Mouse (Mus musculus) heart, embryonic 14.5 days (tissue): ENCODE results near the gene Traf1. TPM values are rescaled to one million over a fixed set of nuclear protein-coding genes. Genes with fewer than 3 reads are reported as not detected.

Experiments
- ATAC-seq: fragments of 200-750 bp; cut with Nextera tagmentation; 2 replicates; pipeline ENCODE4 v1.8.0; 2017; ENCODE audit warnings: low read depth, moderate TSS enrichment; ENCODE audit not compliant: insufficient number of reproducible peaks, insufficient read depth, low FRiP score
- H3K27ac ChIP-seq, 2 experiments: fragments of 200-500 bp in 1 of 2; fragments of 300-500 bp in 1 of 2; sonication (generic) in 1 of 2; replicated peaks in 1 of 2; 2 replicates each; pipeline ENCODE4 v1.5.1; 2012 to 2014; ENCODE audit warnings: low read depth in 2 of 2, low read length in 2 of 2, control low read depth in 1 of 2, mild to moderate bottlenecking in 1 of 2, mixed read lengths in 1 of 2; ENCODE audit not compliant: control insufficient read depth in 1 of 2, insufficient read depth in 1 of 2
- H3K27me3 ChIP-seq: fragments of 300-500 bp; sonication (generic); 2 replicates; pipeline ENCODE4 v1.6.1; 2014; ENCODE audit warnings: mild to moderate bottlenecking, low read length, control low read depth; ENCODE audit not compliant: control insufficient read depth, insufficient read depth
- H3K36me3 ChIP-seq: fragments of 300-500 bp; sonication (generic); 2 replicates; pipeline ENCODE4 v1.6.1; 2014; ENCODE audit warnings: mild to moderate bottlenecking, control low read depth, low read length, mixed read lengths; ENCODE audit not compliant: control insufficient read depth, insufficient read depth
- H3K4me1 ChIP-seq, 2 experiments: fragments of 200-500 bp in 1 of 2; fragments of 300-500 bp in 1 of 2; sonication (generic) in 1 of 2; 2 replicates each; pipeline ENCODE4 v1.6.1; 2012 to 2014; ENCODE audit warnings: low read length in 2 of 2, control low read depth in 1 of 2, mixed read lengths in 1 of 2; ENCODE audit not compliant: control insufficient read depth in 2 of 2, insufficient read depth in 2 of 2
- H3K4me2 ChIP-seq: fragments of 300-500 bp; sonication (generic); 2 replicates; pipeline ENCODE4 v1.6.1; 2014; ENCODE audit warnings: mild to moderate bottlenecking, low read length
- H3K4me3 ChIP-seq, 2 experiments: fragments of 200-500 bp in 1 of 2; fragments of 300-500 bp in 1 of 2; sonication (generic) in 1 of 2; 2 replicates each; pipeline ENCODE4 v1.5.1; 2012 to 2014; ENCODE audit warnings: low read length in 2 of 2, mild to moderate bottlenecking in 2 of 2, control low read depth in 1 of 2, low read depth in 1 of 2, moderate library complexity in 1 of 2; ENCODE audit not compliant: control insufficient read depth in 1 of 2, insufficient read depth in 1 of 2
- H3K9ac ChIP-seq: fragments of 300-500 bp; sonication (generic); 2 replicates; pipeline ENCODE4 v1.6.1; 2014; ENCODE audit warnings: mild to moderate bottlenecking, low read length
- H3K9me3 ChIP-seq: fragments of 300-500 bp; sonication (generic); 2 replicates; pipeline ENCODE4 v1.6.1; 2016; ENCODE audit warnings: low read length, control low read depth; ENCODE audit not compliant: control insufficient read depth
- WGBS: fragments of 180-500 bp; shearing (Covaris S2); extraction: QIAGEN DNeasy Blood & Tissue Kit; methylation state at CpG from one replicate; pipeline ENCODE4 v1.1.7; 2014; 5-methylcytosine and 5-hydroxymethylcytosine counted together
- polyA plus RNA-seq: library from polyadenylated mRNA; unstranded; fragments of >200 nt; fragmentation: Nextera tagmentation; extraction: Ambion mirVana; gene quantifications from 2 replicates; pipeline ENCODE4 v1.2.1, GENCODE M21; 2014

Traf1 gene
- polyA plus RNA-seq, 1 experiment from 2014 or later: 2.0 TPM

DNA sequence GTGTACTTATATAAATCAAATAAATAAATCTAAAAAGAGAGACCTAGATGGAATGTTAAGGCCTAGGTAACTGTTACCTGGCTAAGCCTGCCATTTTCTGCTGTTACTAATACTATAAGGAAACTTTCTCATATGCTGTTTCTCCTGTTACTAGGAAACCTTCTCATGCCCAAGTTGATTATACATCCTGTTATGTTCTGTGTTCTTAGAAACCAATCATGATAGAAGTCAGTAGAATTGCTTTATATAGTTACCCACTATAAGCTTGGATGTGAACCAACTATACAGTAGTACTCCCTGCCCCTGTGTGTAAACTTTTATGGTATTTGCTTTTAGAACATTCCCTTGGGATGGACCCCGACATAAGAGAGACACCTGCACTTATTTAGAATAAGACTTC is 26.0 kb upstream of the Traf1 start:
- Histone ChIP-seq H3K27me3 (peaks cover 6% of the 10 kb centered on the region; the same call in 1 of the 2 replicates), H3K9me3 (no peaks in the 10 kb centered on the region), H3K4me1 (0 out of 4 replicates have a peak, but pooled peaks cover 0 to 2% of the 10 kb centered on the region in 2 experiments), H3K27ac (no peak overlapping the region), H3K4me2 (no peak overlapping the region), H3K36me3 (no peaks in the 10 kb centered on the region), H3K9ac (no peak overlapping the region), H3K4me3 (no peak overlapping the region)
- ATAC-seq: no peak
- 66% methylated on average over 1 of the region's 1 CpGs for WGBS

DNA sequence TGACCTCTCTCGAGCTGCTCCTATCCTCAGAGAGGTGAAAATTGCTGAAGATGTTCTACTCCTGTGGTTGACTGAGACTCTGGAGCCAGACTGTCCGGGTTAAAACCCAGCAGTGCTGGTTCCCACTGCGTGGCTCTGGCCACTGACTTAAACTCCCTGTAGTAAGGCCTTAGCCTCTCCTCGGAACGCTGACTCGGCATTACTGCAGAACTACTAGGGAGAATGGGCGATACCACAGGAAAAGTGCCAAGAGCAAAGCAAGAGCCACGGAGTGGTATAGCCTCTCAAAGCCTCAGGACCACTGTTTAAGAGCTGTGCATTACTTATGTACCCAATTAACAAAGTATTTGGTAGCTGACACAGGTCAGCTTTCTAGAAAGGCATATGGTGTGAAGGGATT is 23.3 kb upstream of the Traf1 start:
- Histone ChIP-seq H3K4me1 (peaks cover 13 to 14% of the 10 kb centered on the region in 2 experiments; a peak in 3 of 4 replicates), H3K9me3 (no peaks in the 10 kb centered on the region), H3K4me3 (no peak overlapping the region), H3K36me3 (no peaks in the 10 kb centered on the region), H3K27ac (no peak overlapping the region), H3K27me3 (no peaks in the 10 kb centered on the region), H3K4me2 (no peak overlapping the region), H3K9ac (no peak overlapping the region)
- no peak for ATAC-seq
- 78% methylated on average over 8 of the region's 8 CpGs for WGBS

DNA sequence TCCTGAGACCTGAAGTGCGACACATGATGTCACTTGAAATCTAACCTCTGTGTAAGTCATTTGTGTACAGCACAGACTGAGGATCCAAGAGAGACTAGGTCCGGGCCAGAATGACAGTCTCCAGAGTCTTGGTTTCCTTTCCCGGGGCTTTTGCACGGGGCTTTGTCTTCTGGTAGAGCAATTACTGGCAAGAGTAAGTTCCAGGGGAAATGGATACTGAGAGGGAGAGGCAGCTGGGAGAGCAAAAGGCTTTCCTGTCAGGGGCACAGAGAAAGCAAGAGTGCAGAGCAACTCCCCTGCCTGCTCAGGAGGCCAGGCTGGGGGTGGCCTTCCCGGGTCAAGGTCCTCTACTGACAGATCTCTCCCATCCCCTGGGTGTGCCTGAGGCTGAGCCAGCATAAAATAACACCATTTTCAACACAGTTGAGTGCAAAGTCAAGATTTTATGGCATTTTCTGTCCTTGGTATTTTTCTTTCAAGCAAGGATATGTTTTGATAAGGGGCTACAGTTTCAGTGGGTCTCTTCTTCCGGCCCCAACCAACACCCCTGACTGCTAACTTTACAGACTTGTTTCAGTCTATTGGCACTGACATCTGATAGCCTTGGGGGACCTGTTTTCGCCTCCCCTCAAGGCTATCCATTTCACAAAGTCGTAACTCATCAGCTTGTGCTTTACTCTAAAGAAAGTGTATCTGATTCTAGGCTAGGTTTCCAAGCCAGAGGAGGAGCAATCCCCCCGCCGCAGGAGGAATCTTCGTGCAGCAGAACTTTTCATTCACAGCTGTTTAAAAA is 21.5 kb upstream of the Traf1 start:
- Histone ChIP-seq H3K4me3 (no peak overlapping the region), H3K9ac (no peak overlapping the region), H3K27me3 (no peaks in the 10 kb centered on the region), H3K4me2 (no peak overlapping the region), H3K9me3 (no peaks in the 10 kb centered on the region), H3K4me1 (peaks cover 13 to 14% of the 10 kb centered on the region in 2 experiments; a peak in 3 of 4 replicates), H3K36me3 (no peaks in the 10 kb centered on the region), H3K27ac (no peak overlapping the region; a peak in 1 of 4 replicates)
- WGBS: 63% methylated on average over 11 of the region's 11 CpGs
- ATAC-seq: no peak

DNA sequence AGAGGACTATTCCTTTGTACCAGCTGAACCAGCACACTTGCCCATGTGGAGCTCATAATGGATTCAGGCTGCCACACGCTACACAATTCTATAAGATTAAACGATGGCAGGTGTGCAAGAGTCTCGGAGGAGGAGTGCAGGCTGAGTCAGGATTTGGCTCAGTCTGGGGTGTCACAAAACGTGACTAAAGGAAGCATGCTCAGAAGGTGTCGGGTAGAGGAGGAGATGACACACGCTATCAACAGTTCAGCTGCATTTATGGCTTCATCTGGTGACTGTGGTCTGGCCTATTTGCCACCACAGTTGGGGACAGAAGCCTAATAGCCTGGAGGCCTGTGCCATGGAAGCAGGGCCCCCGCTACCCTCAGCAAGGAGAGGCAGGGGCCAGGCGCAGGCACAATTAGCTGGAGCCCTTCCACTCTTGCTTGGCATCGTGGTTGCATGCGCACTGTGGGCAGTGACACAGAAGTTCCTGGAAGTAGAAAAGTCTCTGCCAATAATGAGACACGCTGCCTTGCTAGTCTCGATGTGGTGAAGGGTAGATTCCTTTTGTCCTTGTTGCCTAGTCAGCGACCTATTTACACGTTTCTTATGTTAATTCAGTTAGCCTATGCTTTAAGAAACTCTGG is 20.6 kb upstream of the Traf1 start:
- ATAC-seq: no peak
- H3K4me3 ChIP-seq: no peak overlapping the region
- WGBS: 56% methylated on average over 14 of the region's 14 CpGs
- H3K9ac ChIP-seq: no peak overlapping the region
- no peaks in the 10 kb centered on the region for H3K36me3 ChIP-seq
- no peaks in the 10 kb centered on the region for H3K27me3 ChIP-seq
- no peak overlapping the region for H3K4me2 ChIP-seq
- H3K4me1 ChIP-seq: peaks cover 15 to 19% of the 10 kb centered on the region in 2 experiments
- no peaks in the 10 kb centered on the region for H3K9me3 ChIP-seq
- no peak overlapping the region; a peak in 1 of 4 replicates for H3K27ac ChIP-seq

DNA sequence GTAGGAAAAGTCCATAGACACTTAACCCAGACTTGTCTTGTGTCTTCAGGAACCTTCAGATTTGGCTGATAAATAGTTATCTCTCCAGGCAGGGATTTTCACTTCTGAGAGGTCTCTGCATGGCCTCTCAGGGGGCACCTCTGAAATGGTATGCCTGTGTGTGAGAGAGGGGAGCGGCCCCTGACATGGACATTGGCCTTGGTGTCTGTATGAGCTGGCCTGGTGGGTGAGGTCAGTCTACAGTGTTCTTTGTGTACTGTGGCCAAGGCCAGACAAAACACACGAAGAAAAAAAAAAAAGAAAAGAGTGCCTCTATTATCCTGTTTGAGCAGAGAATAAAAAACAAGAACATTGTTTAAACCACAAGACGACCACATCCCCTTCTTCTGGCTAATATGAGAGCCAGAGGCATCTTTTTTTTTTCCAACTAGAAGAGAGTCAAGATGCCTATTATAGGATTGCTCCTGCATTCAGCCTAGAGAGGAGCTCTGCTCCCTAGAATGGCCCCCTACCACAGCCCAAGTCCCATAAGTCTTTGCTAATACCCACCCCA is 18.0 kb upstream of the Traf1 start:
- no peak overlapping the region for H3K4me2 ChIP-seq
- H3K4me3 ChIP-seq: no peak overlapping the region
- 75% methylated on average over 3 of the region's 3 CpGs for WGBS
- no peaks in the 10 kb centered on the region for H3K36me3 ChIP-seq
- no peak overlapping the region for H3K9ac ChIP-seq
- no peak overlapping the region for H3K27ac ChIP-seq
- H3K9me3 ChIP-seq: peaks cover 5% of the 10 kb centered on the region; the same call in 1 of the 2 replicates
- no peak for ATAC-seq
- H3K27me3 ChIP-seq: no peaks in the 10 kb centered on the region
- H3K4me1 ChIP-seq: peaks cover 17 to 22% of the 10 kb centered on the region in 2 experiments

DNA sequence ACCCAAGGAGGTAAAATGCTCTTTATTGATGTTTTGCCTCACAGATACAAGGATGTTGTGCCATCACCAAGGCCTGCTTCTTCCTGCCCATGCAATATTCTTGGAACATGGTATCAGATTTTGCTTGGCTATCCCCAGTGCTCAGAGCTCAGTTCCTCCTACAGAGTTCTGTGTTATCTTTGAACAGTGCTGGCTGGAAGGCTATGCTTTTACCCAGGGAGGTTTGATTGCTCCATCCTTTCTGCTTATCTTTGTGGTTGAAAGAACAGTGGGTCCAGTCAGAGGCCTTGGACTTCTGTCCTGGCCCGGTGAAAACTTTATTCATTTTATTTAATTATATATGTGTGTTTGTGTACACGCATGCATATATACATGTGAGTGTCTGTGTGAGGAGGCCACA is 16.7 kb upstream of the Traf1 start:
- Histone ChIP-seq H3K36me3 (no peaks in the 10 kb centered on the region), H3K27me3 (no peaks in the 10 kb centered on the region), H3K9me3 (peaks cover 5% of the 10 kb centered on the region; the same call in 1 of the 2 replicates), H3K27ac (no peak overlapping the region), H3K4me1 (peaks cover 17 to 22% of the 10 kb centered on the region in 2 experiments), H3K9ac (no peak overlapping the region), H3K4me2 (no peak overlapping the region), H3K4me3 (no peak overlapping the region)
- 94% methylated on average over 2 of the region's 2 CpGs for WGBS
- no peak for ATAC-seq

DNA sequence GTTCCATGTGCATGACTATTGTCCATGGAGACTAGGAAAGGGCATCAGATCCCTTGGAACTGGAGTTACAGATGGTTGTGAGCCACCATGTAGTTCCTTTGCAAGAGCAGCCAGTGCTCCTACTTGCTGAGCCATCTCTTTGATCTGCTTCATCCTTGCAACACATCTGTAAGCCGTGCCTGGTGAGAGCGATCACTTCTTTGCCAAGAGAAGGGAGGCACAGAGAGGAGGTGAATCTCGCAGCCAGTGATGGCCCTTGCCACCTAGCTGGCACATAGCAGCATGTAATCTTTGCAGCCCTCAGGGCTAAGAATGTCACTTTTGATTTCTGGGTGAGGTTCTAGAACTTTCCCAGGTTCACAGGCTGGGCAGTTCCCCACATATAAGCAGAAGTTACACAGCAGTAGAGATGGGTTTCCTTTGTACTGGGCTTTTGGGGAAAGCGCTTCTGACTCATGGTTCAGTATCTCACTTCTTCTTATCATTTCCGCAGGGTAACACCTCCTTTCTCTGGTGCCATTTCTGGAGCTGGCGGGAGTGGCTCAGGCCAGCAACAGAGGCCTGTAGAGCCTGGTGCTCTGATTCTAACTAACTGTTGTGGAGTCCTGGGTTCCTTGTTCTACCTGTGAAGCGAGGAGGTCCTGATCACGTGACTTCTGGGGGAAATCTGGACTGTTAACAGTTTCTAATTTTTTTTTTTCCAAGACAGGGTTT is 15.5 kb upstream of the Traf1 start:
- Histone ChIP-seq H3K27ac (no peak overlapping the region), H3K4me2 (no peak overlapping the region), H3K36me3 (no peaks in the 10 kb centered on the region), H3K9ac (no peak overlapping the region), H3K9me3 (peaks cover 5% of the 10 kb centered on the region; the same call in 1 of the 2 replicates), H3K4me1 (peaks cover 12 to 17% of the 10 kb centered on the region in 2 experiments), H3K27me3 (peaks cover 2% of the 10 kb centered on the region), H3K4me3 (no peak overlapping the region)
- no peak for ATAC-seq
- WGBS: 38% methylated on average over 8 of the region's 8 CpGs
